Mouse (Mus musculus) embryonic facial prominence, embryonic 13.5 days (tissue): Measurements from ENCODE around the gene Sp110. TPM values are rescaled to one million over a fixed set of nuclear protein-coding genes. Genes with fewer than 3 reads are reported as not detected.
"Not testable (repeated sequence)": the region's sequence is repeated elsewhere in the genome, so short reads cannot be mapped to it uniquely, and the experiment has no call there.

Source experiments
- ATAC-seq: fragments of 200-750 bp; cut with Nextera tagmentation; 2 replicates; pipeline ENCODE4 v1.8.0; 2017; ENCODE audit warnings: low read depth; ENCODE audit not compliant: insufficient number of reproducible peaks, insufficient read depth, low FRiP score, low TSS enrichment
- H3K27ac ChIP-seq: fragments of 300-500 bp; sonication (generic); 2 replicates; pipeline ENCODE4 v1.5.1; 2015; ENCODE audit warnings: moderate library complexity, mild to moderate bottlenecking, inconsistent platforms
- H3K27me3 ChIP-seq: fragments of 300-500 bp; sonication (generic); 2 replicates; pipeline ENCODE4 v1.6.1; 2015; ENCODE audit warnings: mild to moderate bottlenecking, inconsistent platforms
- H3K36me3 ChIP-seq: fragments of 300-500 bp; sonication (generic); 2 replicates; pipeline ENCODE4 v1.6.1; 2015; ENCODE audit warnings: mild to moderate bottlenecking, inconsistent platforms
- H3K4me1 ChIP-seq: fragments of 300-500 bp; sonication (generic); 2 replicates; pipeline ENCODE4 v1.6.1; 2015; ENCODE audit warnings: inconsistent platforms
- H3K4me2 ChIP-seq: fragments of 300-500 bp; sonication (generic); 2 replicates; pipeline ENCODE4 v1.6.1; 2015; ENCODE audit warnings: moderate library complexity, mild to moderate bottlenecking, inconsistent platforms
- H3K4me3 ChIP-seq: fragments of 300-500 bp; sonication (generic); 2 replicates; pipeline ENCODE4 v1.5.1; 2015; ENCODE audit warnings: mild to moderate bottlenecking, inconsistent platforms
- H3K9ac ChIP-seq: fragments of 300-500 bp; sonication (generic); 2 replicates; pipeline ENCODE4 v1.6.1; 2015; ENCODE audit warnings: mild to moderate bottlenecking, inconsistent platforms
- H3K9me3 ChIP-seq: fragments of 300-500 bp; sonication (generic); 2 replicates; pipeline ENCODE4 v1.6.1; 2016; ENCODE audit warnings: inconsistent platforms
- WGBS: fragments of 180-500 bp; shearing (Covaris S2); methylation state at CpG from one replicate; pipeline ENCODE4 v1.1.7; 2015; ENCODE audit warnings: mixed read lengths; 5-methylcytosine and 5-hydroxymethylcytosine counted together
- polyA plus RNA-seq: library from polyadenylated mRNA; unstranded; fragments of >200 nt; fragmentation: Nextera tagmentation; extraction: Ambion mirVana; gene quantifications from 2 replicates; pipeline ENCODE4 v1.2.1, GENCODE M21; 2015

The Sp110 gene
- polyA plus RNA-seq, 1 experiment from 2014 or later: 1.1 TPM

- ATAC-seq, H3K4me1 ChIP-seq, H3K9me3 ChIP-seq, H3K36me3 ChIP-seq, H3K27me3 ChIP-seq, H3K4me3 ChIP-seq, H3K27ac ChIP-seq, H3K9ac ChIP-seq, H3K4me2 ChIP-seq: not testable (repeated sequence)
- 87% methylated on average over 8 of the region's 8 CpGs for WGBS
These were observed 6.1 kb downstream of the Sp110 start for GRCm38 (mm10) chr1:85592526-85592925.

- not testable (repeated sequence) for H3K9me3 ChIP-seq, H3K9ac ChIP-seq, H3K36me3 ChIP-seq, H3K4me1 ChIP-seq, ATAC-seq, H3K27ac ChIP-seq, H3K4me2 ChIP-seq, H3K4me3 ChIP-seq, H3K27me3 ChIP-seq
- WGBS: 81% methylated on average over 1 of the region's 2 CpGs
These were observed 9.9 kb downstream of the Sp110 start for GRCm38 (mm10) chr1:85588697-85589096.

- not testable (repeated sequence) for H3K4me2 ChIP-seq, H3K9me3 ChIP-seq, H3K27me3 ChIP-seq, ATAC-seq, H3K27ac ChIP-seq, H3K4me1 ChIP-seq, H3K9ac ChIP-seq, H3K36me3 ChIP-seq, H3K4me3 ChIP-seq
- WGBS: 30% methylated on average over 5 of the region's 5 CpGs
These were observed 17.1 kb downstream of the Sp110 start for GRCm38 (mm10) chr1:85581518-85581917.

- WGBS: 70% methylated on average over 3 of the region's 3 CpGs
- not testable (repeated sequence) for H3K9me3 ChIP-seq, H3K4me3 ChIP-seq, H3K4me1 ChIP-seq, H3K36me3 ChIP-seq, H3K27me3 ChIP-seq, ATAC-seq, H3K27ac ChIP-seq, H3K4me2 ChIP-seq, H3K9ac ChIP-seq
These were observed 18.0 kb downstream of the Sp110 start for GRCm38 (mm10) chr1:85580578-85580977.

- not testable (repeated sequence) for H3K4me1 ChIP-seq, H3K9me3 ChIP-seq, H3K4me2 ChIP-seq, H3K9ac ChIP-seq, H3K27me3 ChIP-seq, H3K27ac ChIP-seq, H3K36me3 ChIP-seq, H3K4me3 ChIP-seq
- peak; percentile 75; the same call in 1 of the 2 replicates for ATAC-seq
- WGBS: 60% methylated on average over 3 of the region's 4 CpGs
These were observed 18.5 kb downstream of the Sp110 start for GRCm38 (mm10) chr1:85580148-85580534.

- peak; percentile 43; the same call in 1 of the 2 replicates for ATAC-seq
- not testable (repeated sequence) for H3K9ac ChIP-seq, H3K4me1 ChIP-seq, H3K4me2 ChIP-seq, H3K27ac ChIP-seq, H3K36me3 ChIP-seq, H3K4me3 ChIP-seq, H3K27me3 ChIP-seq, H3K9me3 ChIP-seq
- 59% methylated on average over 6 of the region's 7 CpGs for WGBS
These were observed 19.1 kb downstream of the Sp110 start for GRCm38 (mm10) chr1:85579199-85580147.

GRCm38 (mm10) chr1:85578372-85579010, 20.1 kb downstream of the Sp110 start:
- WGBS: 68% methylated on average over 3 of the region's 3 CpGs
- H3K4me2 ChIP-seq: not testable (repeated sequence)

GRCm38 (mm10) chr1:85575376-85575775, 23.2 kb downstream of the Sp110 start, which contains the start of gene G530012D18Rik:
G530012D18Rik (plus strand) TSS chr1:85575676.
- not testable (repeated sequence) for H3K4me1 ChIP-seq, H3K27ac ChIP-seq, ATAC-seq, H3K36me3 ChIP-seq, H3K9me3 ChIP-seq, H3K4me2 ChIP-seq, H3K27me3 ChIP-seq, H3K9ac ChIP-seq, H3K4me3 ChIP-seq
- 74% methylated on average over 2 of the region's 3 CpGs for WGBS

More at GRCm38 (mm10) chr1:85578372-85579010, 20.1 kb downstream of the Sp110 start:
- not testable (repeated sequence) for H3K27me3 ChIP-seq, H3K4me3 ChIP-seq, H3K9ac ChIP-seq, H3K9me3 ChIP-seq, H3K36me3 ChIP-seq, H3K4me1 ChIP-seq, ATAC-seq, H3K27ac ChIP-seq

GRCm38 (mm10) chr1:85573554-85573953, 25.1 kb downstream of the Sp110 start:
- H3K27ac ChIP-seq, H3K36me3 ChIP-seq, H3K9ac ChIP-seq, H3K4me2 ChIP-seq, H3K4me3 ChIP-seq, H3K27me3 ChIP-seq, H3K4me1 ChIP-seq, H3K9me3 ChIP-seq, ATAC-seq: not testable (repeated sequence)
- WGBS: 69% methylated on average over 4 of the region's 4 CpGs

GRCm38 (mm10) chr1:85555261-85555660, 43.4 kb downstream of the Sp110 start:
- H3K4me3 ChIP-seq, H3K27me3 ChIP-seq, H3K36me3 ChIP-seq, H3K9me3 ChIP-seq, H3K4me1 ChIP-seq, H3K9ac ChIP-seq, H3K27ac ChIP-seq, ATAC-seq, H3K4me2 ChIP-seq: not testable (repeated sequence)
- 78% methylated on average over 4 of the region's 4 CpGs for WGBS

- H3K36me3 ChIP-seq, H3K9ac ChIP-seq, H3K9me3 ChIP-seq, H3K4me3 ChIP-seq, ATAC-seq, H3K4me2 ChIP-seq, H3K4me1 ChIP-seq, H3K27ac ChIP-seq, H3K27me3 ChIP-seq: not testable (repeated sequence)
These were observed 52.2 kb downstream of the Sp110 start for GRCm38 (mm10) chr1:85546442-85546841.

GRCm38 (mm10) chr1:85543818-85544217, 54.8 kb downstream of the Sp110 start:
- not testable (repeated sequence) for H3K27me3 ChIP-seq, H3K4me1 ChIP-seq, H3K4me3 ChIP-seq, H3K4me2 ChIP-seq, ATAC-seq, H3K9ac ChIP-seq, H3K27ac ChIP-seq, H3K36me3 ChIP-seq, H3K9me3 ChIP-seq
- WGBS: 62% methylated on average over 4 of the region's 4 CpGs
